Mouse (Mus musculus) left cerebral cortex, postnatal 25 days (tissue): ENCODE data around the gene Gm10801. TPM values are rescaled to one million over a fixed set of nuclear protein-coding genes. Genes with fewer than 3 reads are reported as not detected.
"Not testable (repeated sequence)": the region's sequence is repeated elsewhere in the genome, so short reads cannot be mapped to it uniquely, and the experiment has no call there.

Source experiments
- DNase-seq, 2 experiments: peaks; one replicate each; pipeline ENCODE4 v3.0.0; 2022; ENCODE audit warnings: low spot score in 2 of 2, mixed read lengths in 1 of 2
- intact Hi-C: fragments of 180-260 bp; cut with DNase I; formaldehyde crosslinking; loops from one replicate; pipeline ENCODE4 v1.15.1; 2025
- total RNA-seq, 2 experiments: library from RNA; stranded (reverse); gene quantifications; 2 replicates each; pipeline ENCODE4 v1.2.3; 2021

Gm10801 gene
- total RNA-seq, result not detected

GRCm38 (mm10) chr2:98661937-98662336 is at the start of gene Gm10801:
TSS of gene Gm10801 (plus strand) at chr2:98662237.
- intact Hi-C loops, DNase-seq: not testable (repeated sequence)

DNA sequence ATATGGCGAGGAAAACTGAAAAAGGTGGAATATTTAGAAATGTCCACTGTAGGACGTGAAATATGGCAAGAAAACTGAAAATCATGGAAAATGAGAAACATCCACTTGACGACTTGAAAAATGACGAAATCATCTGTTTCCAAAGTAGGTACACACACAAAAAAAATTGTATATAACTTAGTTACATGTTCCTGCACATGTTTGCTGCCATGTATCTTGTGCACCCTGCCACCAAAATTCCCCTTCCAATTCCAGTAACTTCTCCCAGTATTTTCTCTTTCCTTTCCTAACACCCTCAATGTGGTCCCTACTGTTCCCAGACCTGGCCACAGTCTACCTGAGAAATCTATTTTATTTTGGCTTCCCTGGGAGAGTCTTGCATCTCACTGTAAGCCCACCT is 5.2 kb downstream of the Gm10801 start, which contains the start of gene Gm10800:
Gm10800 (minus strand) TSS at position 101 of the 400 bp plus-strand sequence.
- not testable (repeated sequence) for DNase-seq

GRCm38 (mm10) chr2:98697533-98697932 is 35.5 kb downstream of the Gm10801 start:
- DNase-seq, result no peak
- intact Hi-C loops, result no loop called here

More for the DNA sequence above, 5.2 kb downstream of the Gm10801 start, which contains the start of gene Gm10800:
- intact Hi-C loops, result not testable (repeated sequence)

Other genes starting within 250 kb of the Gm10801 start
- gene Gm10800, start 5.1 kb downstream of the Gm10801 start, total RNA-seq, result not detected